Mouse (Mus musculus): ENCODE results near the gene Atic.

Atic gene

DNA sequence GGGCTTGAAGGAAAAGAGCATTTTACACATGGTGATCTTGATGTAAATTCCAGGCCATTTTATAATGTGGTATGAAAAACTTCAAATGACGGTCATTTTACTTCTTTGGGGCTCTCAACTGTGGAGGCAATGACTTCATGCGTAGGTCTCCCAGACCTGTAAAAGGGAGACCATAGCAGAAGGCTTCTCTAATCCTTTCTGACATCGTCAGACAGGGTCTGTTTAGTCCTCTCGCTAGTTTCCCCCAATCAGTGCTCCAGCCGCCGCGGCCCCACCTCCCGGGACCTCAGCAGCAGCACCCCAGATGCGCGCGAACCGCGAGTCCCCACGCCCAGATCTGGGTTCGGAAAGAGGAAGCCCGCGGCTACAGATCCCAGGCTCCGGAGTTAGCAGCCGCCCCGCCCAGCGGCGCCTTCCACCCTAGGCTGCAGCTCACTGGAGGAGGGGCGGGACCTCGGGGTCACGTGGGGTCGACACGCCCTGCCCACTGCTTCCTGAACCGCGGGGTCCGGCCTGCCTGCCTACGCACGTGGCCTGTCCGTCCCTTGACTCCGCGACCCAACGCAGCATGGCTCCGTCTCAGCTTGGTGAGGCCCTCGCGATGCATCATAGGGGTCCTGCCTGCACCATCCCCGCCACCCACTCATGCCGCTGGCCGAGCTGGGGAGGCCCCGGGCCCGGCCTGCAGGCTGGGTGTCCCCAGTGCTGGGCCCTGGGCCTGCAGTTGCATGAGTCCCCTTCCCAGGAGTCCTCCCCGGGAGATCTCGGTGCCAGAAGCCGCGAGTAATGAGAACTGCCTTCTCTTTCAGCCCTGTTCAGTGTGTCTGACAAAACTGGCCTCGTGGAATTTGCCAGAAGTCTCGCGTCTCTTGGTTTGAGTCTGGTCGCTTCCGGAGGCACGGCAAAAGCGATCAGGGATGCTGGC is at the start of gene Atic:
Gene Atic (plus strand): TSS at position 463 of the 925 bp plus-strand sequence.
- DNase-seq (ENCODE audit: low spot score in 2 of 2): peak; percentile 71 to 80

DNA sequence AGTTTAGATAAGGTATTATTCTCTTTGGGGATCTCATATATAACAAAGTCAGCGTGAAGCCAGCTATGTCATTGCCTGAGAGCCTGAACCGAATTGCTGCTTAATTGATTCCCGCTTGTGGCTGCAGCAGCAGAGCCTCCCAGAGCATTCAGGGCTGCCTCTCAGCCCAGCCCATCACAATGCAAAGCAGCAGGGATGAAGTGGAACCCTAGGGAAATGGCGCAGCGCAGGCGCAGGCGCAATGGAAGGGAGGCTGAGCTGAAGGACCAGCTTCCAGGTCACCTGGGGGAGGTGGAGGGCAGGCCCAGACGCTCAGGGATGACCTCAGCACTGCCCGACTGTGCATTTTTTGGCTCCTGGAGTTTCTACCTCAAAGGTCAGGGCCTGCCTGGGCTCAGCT is 49.7 kb upstream of the Atic start:
- DNase-seq (ENCODE audit: low spot score in 2 of 2): no peak

- no peak for DNase-seq (ENCODE audit: low spot score in 2 of 2)
Measured at GRCm38 (mm10) chr1:71515041-71515440, 41.9 kb upstream of the Atic start.

DNA sequence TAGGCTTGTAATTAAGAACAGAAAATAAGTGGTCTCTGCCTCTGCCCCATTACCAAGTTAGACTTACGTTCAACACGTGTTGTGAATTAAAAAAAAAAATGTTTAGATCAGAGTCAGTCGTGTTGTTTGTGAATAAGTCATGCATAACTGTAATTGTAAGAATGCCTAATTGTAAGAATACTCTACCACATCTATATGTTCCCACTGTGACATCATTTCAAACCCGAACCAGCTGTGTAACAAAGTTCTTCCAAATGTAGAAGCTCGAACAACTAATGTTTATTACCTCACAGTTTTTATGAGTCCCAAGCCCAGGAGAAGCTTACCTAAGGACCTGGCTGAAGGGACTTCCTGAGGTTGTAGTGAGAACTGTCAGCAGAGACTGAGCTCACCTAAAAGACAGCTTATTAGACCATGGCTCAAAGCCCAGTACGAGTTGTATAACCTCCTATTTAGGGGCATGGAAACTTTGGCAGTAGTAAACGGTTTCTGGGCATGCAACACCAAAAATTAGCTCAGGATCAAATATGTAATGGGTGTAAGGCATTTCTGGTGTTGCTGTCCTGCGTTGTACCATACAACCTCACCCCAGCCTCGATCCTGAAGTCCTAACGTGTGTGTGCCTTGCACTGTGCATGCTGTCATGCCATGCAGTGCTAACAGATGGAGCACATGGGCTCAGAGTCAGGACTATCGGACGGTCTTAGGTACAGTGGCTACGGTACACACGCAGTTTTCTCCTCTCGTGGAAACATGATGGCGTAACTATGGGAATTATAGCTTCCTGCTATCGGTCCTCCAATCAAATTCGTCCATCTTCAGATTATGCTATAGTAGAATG is 27.9 kb upstream of the Atic start:
- no peak for DNase-seq (ENCODE audit: low spot score in 2 of 2)

DNA sequence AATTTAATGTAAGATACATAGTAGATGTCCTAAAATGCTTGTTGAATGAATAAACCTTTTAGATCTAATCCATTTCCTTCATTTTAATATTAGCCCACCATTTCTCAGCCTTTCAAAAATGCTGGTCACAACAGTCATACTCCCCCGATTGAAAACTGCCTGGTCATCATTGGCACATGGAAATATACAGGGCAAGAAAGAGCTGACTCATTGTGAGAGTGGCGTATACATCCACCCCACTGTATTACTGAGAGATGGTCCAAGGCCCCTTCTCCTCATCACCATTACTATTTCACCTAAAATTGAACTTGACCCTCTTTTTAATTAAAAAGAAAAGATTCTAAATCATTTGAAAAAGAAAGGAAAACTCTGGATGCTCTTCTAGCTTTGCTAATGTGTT is 26.2 kb upstream of the Atic start:
- DNase-seq (ENCODE audit: low spot score in 2 of 2): no peak

DNA sequence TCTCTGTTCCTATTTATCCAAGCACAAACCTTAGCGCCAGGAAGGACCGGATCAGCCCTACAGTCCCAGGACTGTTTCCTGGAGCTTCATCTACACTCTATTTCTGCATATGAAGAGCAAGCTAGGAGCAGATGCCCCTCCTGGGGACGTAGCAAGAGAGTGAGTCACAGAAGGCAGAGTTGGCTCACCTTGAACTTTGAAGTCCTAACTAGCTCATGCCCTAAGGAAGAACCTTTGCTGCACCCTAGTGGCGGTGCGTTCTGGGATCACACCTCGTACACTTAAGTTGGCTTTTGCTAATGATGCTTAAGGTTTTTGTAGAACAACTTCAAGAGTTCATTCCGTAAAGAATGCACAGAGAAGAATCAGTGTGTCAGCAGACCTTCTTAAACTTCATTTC is 25.3 kb upstream of the Atic start:
- peak in 1 of 2 experiments; percentile 15 for DNase-seq (ENCODE audit: low spot score in 2 of 2)

- no peak for DNase-seq (ENCODE audit: low spot score in 2 of 2)
Measured at GRCm38 (mm10) chr1:71539641-71540040, 17.3 kb upstream of the Atic start.

- peak; percentile 32 to 71 for DNase-seq (ENCODE audit: low spot score in 2 of 2)
Measured at GRCm38 (mm10) chr1:71540437-71540836, 16.5 kb upstream of the Atic start.

DNA sequence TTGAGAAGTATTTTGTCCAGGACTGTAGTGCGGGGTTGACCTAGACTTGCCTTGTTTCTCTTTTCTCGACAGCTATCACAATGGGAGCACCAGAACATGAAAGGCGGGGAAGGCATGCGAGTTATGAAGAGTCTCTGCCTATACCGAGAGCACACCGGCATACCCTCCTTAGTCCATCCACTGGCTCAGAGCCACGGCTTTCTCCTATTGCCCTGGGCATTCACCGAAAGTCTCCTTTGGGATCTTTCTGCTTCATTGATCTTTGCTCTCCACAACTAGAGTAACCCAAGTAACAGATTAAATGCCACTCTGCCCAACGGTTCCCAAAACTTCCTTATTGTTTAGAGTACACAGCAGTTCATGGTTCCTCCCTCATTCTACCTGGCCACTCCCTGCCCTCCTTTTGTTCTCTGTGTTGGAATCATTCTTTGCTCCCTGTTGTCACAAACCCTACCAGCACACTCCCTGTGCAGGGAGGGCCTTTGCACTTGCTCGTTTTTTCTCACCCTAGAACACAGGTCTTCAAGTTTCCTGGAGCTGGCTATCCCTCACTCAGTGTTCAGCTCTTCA is 6.2 kb upstream of the Atic start:
- DNase-seq (ENCODE audit: low spot score in 2 of 2): no peak

DNA sequence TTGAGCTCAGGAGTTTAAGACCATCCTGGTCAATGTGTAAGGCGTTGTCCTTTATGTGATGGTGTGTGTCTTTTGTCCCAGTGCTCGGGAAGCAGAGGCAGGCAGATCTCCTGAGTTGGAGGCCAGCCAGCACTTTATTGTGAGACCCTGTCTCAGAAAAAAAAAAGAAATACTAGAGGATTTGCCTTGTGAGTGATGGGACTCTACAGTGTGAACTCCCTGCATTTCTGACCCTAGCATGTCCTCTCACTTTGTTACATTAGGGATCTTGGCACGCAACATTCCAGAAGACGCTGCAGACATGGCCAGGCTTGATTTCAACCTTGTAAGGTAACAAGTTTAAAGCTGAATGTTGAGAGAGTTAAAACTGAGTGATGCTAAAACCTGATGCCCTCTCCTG is 3.7 kb downstream of the Atic start:
- DNase-seq (ENCODE audit: low spot score in 2 of 2): no peak

DNA sequence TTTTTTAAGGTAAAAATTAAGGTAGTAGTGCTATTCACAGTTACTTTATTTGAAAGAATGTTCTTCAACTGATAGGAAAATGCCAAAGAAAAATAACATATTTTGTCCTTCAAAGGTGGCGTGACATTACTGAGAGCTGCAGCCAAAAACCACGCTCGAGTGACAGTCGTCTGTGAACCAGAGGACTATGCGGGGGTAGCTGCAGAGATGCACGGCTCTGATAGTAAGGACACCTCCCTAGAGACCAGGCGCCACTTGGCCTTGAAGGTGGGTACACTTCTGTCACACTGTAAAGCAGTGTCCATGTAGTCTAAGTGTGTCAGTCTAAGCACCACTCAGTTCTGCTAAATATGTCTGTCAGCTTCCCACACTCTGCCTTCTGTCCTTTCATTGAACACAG is 7.3 kb downstream of the Atic start:
- no peak for DNase-seq (ENCODE audit: low spot score in 2 of 2)

DNA sequence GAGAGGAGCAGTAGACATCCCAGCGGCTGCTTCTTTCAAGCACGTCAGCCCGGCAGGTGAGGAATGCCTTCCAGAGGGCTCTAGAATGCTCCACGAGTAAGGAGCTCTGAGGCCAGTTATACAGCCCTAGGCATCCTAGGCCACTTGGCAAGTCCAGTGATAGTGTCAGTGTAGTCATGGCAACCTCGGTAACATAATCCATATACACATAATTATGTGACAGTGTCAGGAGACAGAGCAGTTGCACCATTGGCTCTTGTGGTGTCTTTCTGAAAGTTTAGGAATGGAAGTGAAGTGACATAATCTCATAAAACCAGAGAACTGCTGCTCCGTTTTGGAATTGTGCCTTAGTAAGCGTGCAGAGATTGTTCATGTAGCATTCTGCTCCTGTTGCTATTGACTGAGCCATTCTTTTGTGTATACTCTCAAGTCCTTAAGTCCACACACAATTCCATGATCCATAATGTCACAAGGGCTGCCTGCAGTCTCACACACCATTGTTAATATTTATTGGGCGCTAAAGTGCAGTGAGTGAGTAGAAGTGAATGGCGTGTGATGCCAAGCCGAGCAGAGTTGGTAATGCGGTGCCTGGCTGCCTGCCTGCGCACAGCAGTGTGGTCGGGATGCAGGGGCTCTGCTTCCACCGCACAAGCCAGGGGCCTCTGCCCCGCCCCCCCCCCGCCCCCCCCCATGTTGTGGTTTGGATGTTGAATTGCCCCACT is 11.1 kb downstream of the Atic start:
- no peak for DNase-seq (ENCODE audit: low spot score in 2 of 2)

DNA sequence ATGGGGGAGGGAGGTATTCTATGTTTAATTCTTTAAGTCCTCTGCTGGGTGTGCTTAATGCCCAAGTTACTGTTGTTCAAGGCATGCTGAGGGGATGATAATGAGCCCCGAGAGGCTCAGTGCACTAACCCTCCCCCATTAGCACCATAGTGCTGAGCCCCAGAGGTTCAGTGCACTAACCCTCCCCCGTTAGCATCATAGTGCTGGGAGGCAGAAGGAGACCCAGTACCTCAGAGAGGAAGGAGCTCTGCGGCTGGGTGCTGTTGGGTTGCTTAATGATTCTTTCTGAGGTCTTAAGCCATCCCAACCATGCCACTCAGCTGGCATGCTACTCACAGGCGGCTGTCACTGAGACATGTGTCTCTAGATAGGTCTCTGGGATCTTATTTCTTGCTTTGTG is 13.2 kb downstream of the Atic start:
- DNase-seq (ENCODE audit: low spot score in 2 of 2): no peak

DNA sequence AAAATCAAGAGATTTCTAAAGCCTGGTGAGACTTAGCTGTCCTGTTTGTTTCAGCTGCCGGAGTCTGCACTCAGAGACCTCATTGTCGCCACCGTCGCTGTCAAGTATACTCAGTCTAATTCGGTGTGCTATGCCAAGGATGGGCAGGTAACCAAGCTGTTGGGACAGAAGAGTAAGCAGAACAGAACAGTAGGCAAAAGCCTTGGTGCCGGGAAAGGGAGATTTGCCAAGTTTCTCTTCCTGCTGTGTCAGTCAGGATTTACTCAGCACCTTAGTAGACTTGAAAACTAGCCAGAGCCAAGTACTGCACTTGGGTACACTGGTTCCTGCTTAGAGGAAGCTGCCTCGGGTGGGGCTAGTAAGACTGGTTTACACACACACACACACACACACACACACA is 19.0 kb downstream of the Atic start:
- no peak for DNase-seq (ENCODE audit: low spot score in 2 of 2)

- no peak for DNase-seq (ENCODE audit: low spot score in 2 of 2)
Measured at GRCm38 (mm10) chr1:71576837-71577236, 19.9 kb downstream of the Atic start.

- DNase-seq (ENCODE audit: low spot score in 2 of 2): no peak
Measured at GRCm38 (mm10) chr1:71579526-71579925, 22.6 kb downstream of the Atic start.

DNA sequence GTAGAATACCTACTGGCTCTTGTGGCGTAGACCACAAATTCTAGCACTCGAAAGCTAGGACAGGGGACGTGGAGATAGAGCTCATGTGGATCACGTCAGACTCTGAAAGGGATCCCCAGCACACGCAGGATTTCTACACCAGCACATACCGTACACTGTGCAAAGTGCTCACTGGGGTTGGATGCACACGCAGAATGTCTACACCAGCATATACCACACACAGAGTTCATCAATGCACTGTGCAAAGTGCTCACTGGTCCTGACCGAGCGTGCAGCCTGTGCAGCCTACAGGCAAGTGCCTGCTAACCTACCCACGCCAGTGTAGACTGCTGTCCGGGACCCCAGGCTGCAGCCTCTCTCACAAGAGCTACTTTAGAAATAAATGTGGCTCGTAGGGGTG is 23.5 kb downstream of the Atic start:
- no peak for DNase-seq (ENCODE audit: low spot score in 2 of 2)

DNA sequence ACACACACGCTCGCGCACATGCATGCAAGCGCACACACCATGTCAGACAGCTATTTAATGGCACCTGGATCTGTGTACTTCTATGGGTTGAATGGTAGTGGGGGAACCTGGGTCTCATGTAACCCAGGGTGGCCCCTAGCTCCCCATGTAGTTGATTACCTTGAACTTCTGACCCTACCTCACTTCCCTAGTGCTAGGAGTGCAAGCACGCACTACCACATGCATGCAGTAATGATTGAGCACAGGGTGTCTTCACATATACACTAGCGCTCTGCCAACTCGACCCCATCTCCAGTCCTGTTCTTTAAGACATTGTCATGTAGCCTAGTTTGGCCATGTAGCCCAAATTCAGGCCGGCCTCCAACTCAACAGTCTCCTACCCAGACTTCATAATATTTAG is 26.4 kb downstream of the Atic start:
- DNase-seq (ENCODE audit: low spot score in 2 of 2): no peak

- no peak for DNase-seq (ENCODE audit: low spot score in 2 of 2)
Measured at GRCm38 (mm10) chr1:71583900-71584299, 26.9 kb downstream of the Atic start.

DNA sequence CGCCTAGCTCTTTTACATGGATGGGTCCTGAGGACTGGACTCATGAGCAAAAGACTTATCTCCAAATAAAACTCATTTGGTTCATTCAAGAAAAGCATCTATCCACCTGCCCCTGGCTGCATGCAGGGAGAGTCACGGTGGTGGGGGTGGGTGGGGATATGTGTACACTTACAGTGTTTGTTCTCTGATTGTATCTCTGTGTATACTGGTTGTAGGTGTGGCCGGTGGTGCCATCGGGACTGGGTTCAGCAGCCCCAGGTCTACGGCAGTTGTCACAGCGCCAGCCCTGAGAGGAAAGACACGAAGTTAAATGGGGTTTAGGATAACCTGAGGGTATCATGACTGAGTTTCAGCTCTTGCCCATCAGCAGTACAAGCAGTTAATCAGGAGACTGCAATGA is 29.7 kb downstream of the Atic start:
- DNase-seq (ENCODE audit: low spot score in 2 of 2): no peak

GRCm38 (mm10) chr1:71590038-71590437 is 33.1 kb downstream of the Atic start:
- no peak for DNase-seq (ENCODE audit: low spot score in 2 of 2)

- no peak for DNase-seq (ENCODE audit: low spot score in 2 of 2)
Measured at GRCm38 (mm10) chr1:71593184-71593583, 36.2 kb downstream of the Atic start.

Measured in cerebellum, postnatal 4 days (tissue).